Mouse (Mus musculus): Measurements from ENCODE around the gene Cldn34b3.
"Not testable (repeated sequence)": the region's sequence is repeated elsewhere in the genome, so short reads cannot be mapped to it uniquely, and the experiment has no call there.

Gene Cldn34b3

DNA sequence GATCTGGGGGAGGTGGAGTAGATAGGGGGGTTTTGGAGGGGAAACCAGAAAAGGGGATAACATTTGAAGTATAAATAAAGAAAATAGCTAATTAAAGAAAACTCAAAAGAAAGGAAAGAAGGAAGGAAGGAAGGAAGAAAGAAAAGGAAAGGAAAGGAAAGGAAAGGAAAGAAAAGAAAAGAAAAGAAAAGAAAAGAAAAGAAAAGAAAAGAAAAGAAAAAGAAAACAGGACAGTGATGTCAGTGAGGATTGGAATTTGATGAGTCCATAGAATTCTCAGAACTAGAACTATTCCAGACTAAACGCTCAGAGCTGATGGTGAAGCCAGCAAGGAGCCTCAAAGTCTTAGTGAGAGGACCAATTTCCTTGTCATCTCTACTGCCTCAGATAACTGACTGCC lies at the start of gene Cldn34b3:
Gene Cldn34b3, plus strand, starts transcription at position 301 of the 400 bp plus-strand sequence.
- DNase-seq (ENCODE audit: low read depth, low spot score), result not testable (repeated sequence)

Measured in forelimb bud, embryonic 11.5 days (tissue).